Mouse (Mus musculus): Measurements from ENCODE around the gene Fam178b. TPM values are rescaled to one million over a fixed set of nuclear protein-coding genes. Genes with fewer than 3 reads are reported as not detected.

The Fam178b gene
- polyA plus RNA-seq, 1 experiment from 2014 or later, result 0.30 TPM

- peak overlapping the region; percentile 79 for H3K4me2 ChIP-seq
- H3K27me3 ChIP-seq (replicated peaks; ENCODE audit: control insufficient read depth, insufficient read depth, low read length), result peaks cover 67% of the 10 kb centered on the region
- H3K36me3 ChIP-seq (ENCODE audit: control insufficient read depth, insufficient read depth, low read length), result peaks cover 7% of the 10 kb centered on the region
- WGBS, result under 1% methylated on average over 48 of the region's 48 CpGs
- peaks cover 33% of the 10 kb centered on the region for H3K4me1 ChIP-seq (replicated peaks; ENCODE audit: control insufficient read depth, insufficient read depth, low read length)
- DNase-seq (ENCODE audit: low spot score), result peak; percentile 71
- peak overlapping the region; percentile 64 for H3K4me3 ChIP-seq (ENCODE audit: low read depth, low read length)
- H3K27ac ChIP-seq (ENCODE audit: low read depth, low read length), result peak overlapping the region; percentile 79
- peak overlapping the region; percentile 65 for H3K9ac ChIP-seq (ENCODE audit: low read depth, low read length)
- no peaks in the 10 kb centered on the region for H3K9me3 ChIP-seq (ENCODE audit: control insufficient read depth, low read length)
- peak; percentile 42 for ATAC-seq (replicated peaks; ENCODE audit: low FRiP score)
Observed at GRCm38 (mm10) chr1:36557457-36558011, 125.4 kb downstream of the Fam178b start.

GRCm38 (mm10) chr1:36556553-36557456, 126.2 kb downstream of the Fam178b start:
- Histone ChIP-seq H3K4me3 (ENCODE audit: low read depth, low read length) (peak overlapping the region; percentile 64), H3K27me3 (replicated peaks; ENCODE audit: control insufficient read depth, insufficient read depth, low read length) (peaks cover 66% of the 10 kb centered on the region), H3K9me3 (ENCODE audit: control insufficient read depth, low read length) (no peaks in the 10 kb centered on the region), H3K27ac (ENCODE audit: low read depth, low read length) (peak overlapping the region; percentile 79), H3K4me1 (replicated peaks; ENCODE audit: control insufficient read depth, insufficient read depth, low read length) (peaks cover 27% of the 10 kb centered on the region), H3K36me3 (ENCODE audit: control insufficient read depth, insufficient read depth, low read length) (peaks cover 10% of the 10 kb centered on the region), H3K4me2 (peak overlapping the region; percentile 79), H3K9ac (ENCODE audit: low read depth, low read length) (peak overlapping the region; percentile 65)
- DNase-seq (ENCODE audit: low spot score) (peak; percentile 93), ATAC-seq (replicated peaks; ENCODE audit: low FRiP score) (peak; percentile 43)
- under 1% methylated on average over 52 of the region's 52 CpGs for WGBS

- Histone ChIP-seq H3K4me3 (ENCODE audit: low read depth, low read length) (peak overlapping the region; percentile 64), H3K36me3 (ENCODE audit: control insufficient read depth, insufficient read depth, low read length) (peaks cover 15% of the 10 kb centered on the region), H3K27me3 (replicated peaks; ENCODE audit: control insufficient read depth, insufficient read depth, low read length) (peaks cover 58% of the 10 kb centered on the region), H3K9me3 (ENCODE audit: control insufficient read depth, low read length) (no peaks in the 10 kb centered on the region), H3K27ac (ENCODE audit: low read depth, low read length) (peak overlapping the region; percentile 79), H3K4me1 (replicated peaks; ENCODE audit: control insufficient read depth, insufficient read depth, low read length) (peaks cover 25% of the 10 kb centered on the region), H3K9ac (ENCODE audit: low read depth, low read length) (peak overlapping the region; percentile 65), H3K4me2 (peak overlapping the region; percentile 79)
- 11% methylated on average over 8 of the region's 8 CpGs for WGBS
- DNase-seq (ENCODE audit: low spot score) (peak; percentile 58), ATAC-seq (replicated peaks; ENCODE audit: low FRiP score) (no peak)
Observed at GRCm38 (mm10) chr1:36555798-36556395, 127.1 kb downstream of the Fam178b start.

- no peak overlapping the region; the same call in 1 of the 2 replicates for H3K4me3 ChIP-seq (ENCODE audit: low read depth, low read length)
- peak overlapping the region; percentile 65; the same call in 1 of the 2 replicates for H3K9ac ChIP-seq (ENCODE audit: low read depth, low read length)
- 52% methylated on average over 21 of the region's 21 CpGs for WGBS
Observed at GRCm38 (mm10) chr1:36554633-36555399, 128.2 kb downstream of the Fam178b start.

GRCm38 (mm10) chr1:36552506-36552905, 130.5 kb downstream of the Fam178b start:
- peaks cover 22% of the 10 kb centered on the region for H3K36me3 ChIP-seq (ENCODE audit: control insufficient read depth, insufficient read depth, low read length)
- WGBS, result 86% methylated on average over 16 of the region's 16 CpGs

More at GRCm38 (mm10) chr1:36554633-36555399, 128.2 kb downstream of the Fam178b start:
- ATAC-seq (replicated peaks; ENCODE audit: low FRiP score), result no peak
- DNase-seq (ENCODE audit: low spot score), result no peak
- no peak overlapping the region for H3K27ac ChIP-seq (ENCODE audit: low read depth, low read length)
- H3K36me3 ChIP-seq (ENCODE audit: control insufficient read depth, insufficient read depth, low read length), result peaks cover 19% of the 10 kb centered on the region
- peaks cover 49% of the 10 kb centered on the region for H3K27me3 ChIP-seq (replicated peaks; ENCODE audit: control insufficient read depth, insufficient read depth, low read length)
- H3K4me2 ChIP-seq, result peak overlapping the region; percentile 79
- H3K4me1 ChIP-seq (replicated peaks; ENCODE audit: control insufficient read depth, insufficient read depth, low read length), result peaks cover 25% of the 10 kb centered on the region
- H3K9me3 ChIP-seq (ENCODE audit: control insufficient read depth, low read length), result no peaks in the 10 kb centered on the region

GRCm38 (mm10) chr1:36551904-36552303, 131.1 kb downstream of the Fam178b start:
- no peak for ATAC-seq (replicated peaks; ENCODE audit: low FRiP score)
- peaks cover 22% of the 10 kb centered on the region for H3K36me3 ChIP-seq (ENCODE audit: control insufficient read depth, insufficient read depth, low read length)

More at GRCm38 (mm10) chr1:36552506-36552905, 130.5 kb downstream of the Fam178b start:
- H3K9ac ChIP-seq (ENCODE audit: low read depth, low read length), result no peak overlapping the region
- no peak for ATAC-seq (replicated peaks; ENCODE audit: low FRiP score)
- no peak overlapping the region for H3K4me2 ChIP-seq
- no peaks in the 10 kb centered on the region for H3K9me3 ChIP-seq (ENCODE audit: control insufficient read depth, low read length)
- peaks cover 26% of the 10 kb centered on the region for H3K27me3 ChIP-seq (replicated peaks; ENCODE audit: control insufficient read depth, insufficient read depth, low read length)
- H3K27ac ChIP-seq (ENCODE audit: low read depth, low read length), result no peak overlapping the region
- no peak for DNase-seq (ENCODE audit: low spot score)
- no peak overlapping the region for H3K4me3 ChIP-seq (ENCODE audit: low read depth, low read length)
- H3K4me1 ChIP-seq (replicated peaks; ENCODE audit: control insufficient read depth, insufficient read depth, low read length), result peaks cover 17% of the 10 kb centered on the region

GRCm38 (mm10) chr1:36550075-36550863, 132.7 kb downstream of the Fam178b start:
- no peaks in the 10 kb centered on the region for H3K9me3 ChIP-seq (ENCODE audit: control insufficient read depth, low read length)
- H3K9ac ChIP-seq (ENCODE audit: low read depth, low read length), result no peak overlapping the region
- H3K4me2 ChIP-seq, result no peak overlapping the region
- ATAC-seq (replicated peaks; ENCODE audit: low FRiP score) (no peak), DNase-seq (ENCODE audit: low spot score) (no peak)
- peaks cover 19% of the 10 kb centered on the region for H3K4me1 ChIP-seq (replicated peaks; ENCODE audit: control insufficient read depth, insufficient read depth, low read length)
- H3K27ac ChIP-seq (ENCODE audit: low read depth, low read length), result no peak overlapping the region
- H3K27me3 ChIP-seq (replicated peaks; ENCODE audit: control insufficient read depth, insufficient read depth, low read length), result peaks cover 8% of the 10 kb centered on the region
- WGBS, result 82% methylated on average over 20 of the region's 20 CpGs
- H3K4me3 ChIP-seq (ENCODE audit: low read depth, low read length), result no peak overlapping the region
- H3K36me3 ChIP-seq (ENCODE audit: control insufficient read depth, insufficient read depth, low read length), result peaks cover 22% of the 10 kb centered on the region

More at GRCm38 (mm10) chr1:36551904-36552303, 131.1 kb downstream of the Fam178b start:
- WGBS, result 89% methylated on average over 17 of the region's 17 CpGs
- Histone ChIP-seq H3K27ac (ENCODE audit: low read depth, low read length) (no peak overlapping the region), H3K4me3 (ENCODE audit: low read depth, low read length) (no peak overlapping the region), H3K4me2 (no peak overlapping the region), H3K27me3 (replicated peaks; ENCODE audit: control insufficient read depth, insufficient read depth, low read length) (peaks cover 20% of the 10 kb centered on the region), H3K9me3 (ENCODE audit: control insufficient read depth, low read length) (no peaks in the 10 kb centered on the region), H3K9ac (ENCODE audit: low read depth, low read length) (no peak overlapping the region), H3K4me1 (replicated peaks; ENCODE audit: control insufficient read depth, insufficient read depth, low read length) (peaks cover 18% of the 10 kb centered on the region)
- no peak for DNase-seq (ENCODE audit: low spot score)

Data from liver, embryonic 11.5 days (tissue).